Mouse (Mus musculus) MEL (cell line): ENCODE measurements at regions not wholly inside any gene's neighbourhood (a gene's known extent, or its start where the extent isn't known, plus 50 kb on each side); places are given as distances from the start of the nearest gene placed in this dataset.

Source experiments
- DNase-seq: peaks from one replicate; pipeline ENCODE4 v3.0.0; 2011; ENCODE audit warnings: low read depth, low spot score
- H3K27ac ChIP-seq: 2 replicates; pipeline ENCODE4 v1.5.1; 2012; ENCODE audit warnings: low read depth, mild to moderate bottlenecking, control low read depth, low read length, moderate library complexity; ENCODE audit not compliant: control insufficient read depth
- H3K27me3 ChIP-seq, 2 experiments: fragments of 150-350 bp in 1 of 2; sonication (generic) in 1 of 2; 2 replicates each; pipeline ENCODE4 v1.6.1; 2012; ENCODE audit warnings: low read length in 2 of 2, mild to moderate bottlenecking in 2 of 2, improper control_type of control experiment in 1 of 2, moderate library complexity in 1 of 2; ENCODE audit not compliant: insufficient read depth in 2 of 2, control insufficient read depth in 1 of 2
- H3K36me3 ChIP-seq, 2 experiments: 2 replicates each; pipeline ENCODE4 v1.6.1; 2012 to 2014; ENCODE audit warnings: low read length in 2 of 2, improper control_type of control experiment in 1 of 2, inconsistent platforms in 1 of 2, mild to moderate bottlenecking in 1 of 2; ENCODE audit not compliant: insufficient read depth in 2 of 2, control insufficient read depth in 1 of 2
- H3K4me1 ChIP-seq, 2 experiments: fragments of 150-350 bp in 1 of 2; sonication (generic) in 1 of 2; 2 replicates each; pipeline ENCODE4 v1.6.1; 2012; ENCODE audit warnings: low read length in 2 of 2, improper control_type of control experiment in 1 of 2, mild to moderate bottlenecking in 1 of 2; ENCODE audit not compliant: insufficient read depth in 2 of 2, control insufficient read depth in 1 of 2
- H3K4me3 ChIP-seq, 2 experiments: fragments of 150-350 bp in 1 of 2; sonication (generic) in 1 of 2; 2 replicates each; pipeline ENCODE4 v1.5.1; 2012; ENCODE audit warnings: low read depth in 2 of 2, low read length in 2 of 2, mild to moderate bottlenecking in 2 of 2, moderate library complexity in 2 of 2, control low read depth in 1 of 2, improper control_type of control experiment in 1 of 2; ENCODE audit not compliant: control insufficient read depth in 1 of 2, insufficient read depth in 1 of 2
- H3K79me2 ChIP-seq: 2 replicates; pipeline ENCODE4 v1.6.1; 2012; ENCODE audit warnings: mild to moderate bottlenecking, low read length, moderate library complexity; ENCODE audit not compliant: control insufficient read depth, poor library complexity, insufficient read depth
- H3K9ac ChIP-seq: 2 replicates; pipeline ENCODE4 v1.6.1; 2012; ENCODE audit warnings: low read depth, mild to moderate bottlenecking, control low read depth, low read length, moderate library complexity; ENCODE audit not compliant: control insufficient read depth, poor library complexity, severe bottlenecking
- H3K9me3 ChIP-seq: fragments of 150-350 bp; sonication (generic); replicated peaks from 2 replicates; pipeline ENCODE4 v1.6.1; 2012; ENCODE audit warnings: mild to moderate bottlenecking, low read length, improper control_type of control experiment, moderate library complexity; ENCODE audit not compliant: insufficient read depth
- BHLHE40 ChIP-seq: IDR thresholded peaks from 2 replicates; pipeline ENCODE4 v1.6.1; 2012; ENCODE audit warnings: low read depth, mild to moderate bottlenecking, inconsistent platforms, low read length, improper control_type of control experiment, borderline replicate concordance
- CHD1 ChIP-seq: IDR thresholded peaks from 2 replicates; pipeline ENCODE4 v1.6.1; 2012; ENCODE audit warnings: low read depth, mild to moderate bottlenecking, inconsistent platforms, low read length, improper control_type of control experiment
- ETS1 ChIP-seq: IDR thresholded peaks from 2 replicates; pipeline ENCODE4 v1.6.1; 2012; ENCODE audit warnings: low read depth, mild to moderate bottlenecking, inconsistent platforms, low read length, improper control_type of control experiment, moderate library complexity
- GABPA ChIP-seq: IDR thresholded peaks from 2 replicates; pipeline ENCODE4 v1.6.1; 2012; ENCODE audit warnings: low read depth, mild to moderate bottlenecking, inconsistent platforms, low read length, improper control_type of control experiment, moderate library complexity
- GATA1 ChIP-seq: IDR thresholded peaks from 2 replicates; pipeline ENCODE4 v1.6.1; 2011; ENCODE audit warnings: low read depth, low read length, improper control_type of control experiment
- HCFC1 ChIP-seq: IDR thresholded peaks from 2 replicates; pipeline ENCODE4 v1.6.1; 2012; ENCODE audit warnings: low read depth, mild to moderate bottlenecking, inconsistent platforms, low read length, improper control_type of control experiment, moderate library complexity
- JUND ChIP-seq: IDR thresholded peaks from 2 replicates; pipeline ENCODE4 v1.6.1; 2011; ENCODE audit warnings: low read depth, mild to moderate bottlenecking, improper control_type of control experiment, low read length
- MAFK ChIP-seq: IDR thresholded peaks from 2 replicates; pipeline ENCODE4 v1.6.1; 2011; ENCODE audit warnings: low read depth, mild to moderate bottlenecking, low read length, improper control_type of control experiment, borderline replicate concordance
- MXI1 ChIP-seq: IDR thresholded peaks from 2 replicates; pipeline ENCODE4 v1.6.1; 2011; ENCODE audit warnings: mild to moderate bottlenecking, low read depth, low read length, improper control_type of control experiment
- MYB ChIP-seq: IDR thresholded peaks from 2 replicates; pipeline ENCODE4 v1.6.1; 2011; ENCODE audit warnings: mild to moderate bottlenecking, low read depth, low read length, improper control_type of control experiment
- MYC ChIP-seq: IDR thresholded peaks from 2 replicates; pipeline ENCODE4 v1.6.1; 2011; ENCODE audit warnings: low read depth, mild to moderate bottlenecking, low read length, improper control_type of control experiment, moderate library complexity
- NELFE ChIP-seq: IDR thresholded peaks from 2 replicates; pipeline ENCODE4 v1.6.1; 2011; ENCODE audit warnings: low read depth, low read length, improper control_type of control experiment
- POLR2AphosphoS5 ChIP-seq: IDR thresholded peaks from 2 replicates; pipeline ENCODE4 v1.6.1; 2012; ENCODE audit warnings: low read depth, borderline replicate concordance, mild to moderate bottlenecking, inconsistent platforms, low read length, moderate library complexity, mixed read lengths
- RAD21 ChIP-seq: IDR thresholded peaks from 2 replicates; pipeline ENCODE4 v1.6.1; 2011; ENCODE audit warnings: mild to moderate bottlenecking, low read depth, low read length, improper control_type of control experiment
- RCOR1 ChIP-seq: IDR thresholded peaks from 2 replicates; pipeline ENCODE4 v1.6.1; 2012; ENCODE audit warnings: low read depth, mild to moderate bottlenecking, inconsistent platforms, low read length, improper control_type of control experiment
- SIN3A ChIP-seq: IDR thresholded peaks from 2 replicates; pipeline ENCODE4 v1.6.1; 2012; ENCODE audit warnings: low read length, improper control_type of control experiment, inconsistent platforms
- SMC3 ChIP-seq: IDR thresholded peaks from 2 replicates; pipeline ENCODE4 v1.6.1; 2011; ENCODE audit warnings: low read depth, low read length, improper control_type of control experiment
- TAL1 ChIP-seq: IDR thresholded peaks from 2 replicates; pipeline ENCODE4 v1.6.1; 2012; ENCODE audit warnings: mild to moderate bottlenecking, inconsistent platforms, low read length, moderate library complexity, mixed read lengths
- TCF12 ChIP-seq: IDR thresholded peaks from 2 replicates; pipeline ENCODE4 v1.6.1; 2014; ENCODE audit warnings: low read depth, mild to moderate bottlenecking, inconsistent platforms, low read length, improper control_type of control experiment, moderate library complexity
- UBTF ChIP-seq: IDR thresholded peaks from 2 replicates; pipeline ENCODE4 v1.6.1; 2012; ENCODE audit warnings: low read depth, mild to moderate bottlenecking, inconsistent platforms, low read length, improper control_type of control experiment, moderate library complexity, borderline replicate concordance; ENCODE audit not compliant: insufficient read depth
- USF1 ChIP-seq: IDR thresholded peaks from 2 replicates; pipeline ENCODE4 v1.6.1; 2014; ENCODE audit warnings: low read depth, mild to moderate bottlenecking, inconsistent platforms, low read length, improper control_type of control experiment, moderate library complexity
- USF2 ChIP-seq, 2 experiments: IDR thresholded peaks; 2 replicates each; pipeline ENCODE4 v1.6.1; 2011 to 2012; ENCODE audit warnings: improper control_type of control experiment in 2 of 2, low read length in 2 of 2, borderline replicate concordance in 1 of 2, inconsistent platforms in 1 of 2, low read depth in 1 of 2, mild to moderate bottlenecking in 1 of 2; ENCODE audit not compliant: insufficient read depth in 1 of 2

- Histone ChIP-seq H3K36me3 (no peaks in the 10 kb centered on the region), H3K9me3 (no peaks in the 10 kb centered on the region), H3K79me2 (no peaks in the 10 kb centered on the region), H3K27me3 (no peaks in the 10 kb centered on the region; a peak in 1 of 4 replicates), H3K4me3 (no peak overlapping the region), H3K9ac (no peak overlapping the region), H3K27ac (no peak overlapping the region), H3K4me1 (no peaks in the 10 kb centered on the region)
- DNase-seq: no peak
- TF ChIP-seq UBTF (no peak), TAL1 (no peak), CHD1 (no peak), GATA1 (no peak)
Observed at GRCm38 (mm10) chr14:80125156-80125555, 141.3 kb downstream of the Olfm4 start.

- DNase-seq: no peak
- H3K27me3 ChIP-seq: no peaks in the 10 kb centered on the region; a peak in 1 of 4 replicates
- no peaks in the 10 kb centered on the region for H3K36me3 ChIP-seq
- no peaks in the 10 kb centered on the region for H3K4me1 ChIP-seq
- no peak for TF ChIP-seq SMC3
- TF ChIP-seq ETS1: no peak
- TF ChIP-seq TCF12: no peak
- no peak for TF ChIP-seq RAD21
- TF ChIP-seq MYB: no peak
- no peak for TF ChIP-seq HCFC1
- no peak for TF ChIP-seq RCOR1
- TF ChIP-seq MXI1: no peak
- TF ChIP-seq BHLHE40: no peak
- no peak for TF ChIP-seq GABPA
- no peak for TF ChIP-seq USF1
- no peak for TF ChIP-seq SIN3A
- TF ChIP-seq MAFK: no peak
- TF ChIP-seq NELFE: no peak
- no peak for TF ChIP-seq TAL1
- no peak for TF ChIP-seq GATA1
- TF ChIP-seq POLR2AphosphoS5: no peak
- no peak for TF ChIP-seq USF2 (IDR thresholded peaks at IDR 0.05; ENCODE audit: borderline replicate concordance in 1 of 2, insufficient read depth in 1 of 2, low read depth in 1 of 2, low read length in 2 of 2)
- TF ChIP-seq MYC: no peak
- no peak for TF ChIP-seq JUND
- H3K9me3 ChIP-seq: no peaks in the 10 kb centered on the region
- H3K79me2 ChIP-seq: no peaks in the 10 kb centered on the region
- no peak overlapping the region for H3K4me3 ChIP-seq
- no peak overlapping the region for H3K27ac ChIP-seq
- H3K9ac ChIP-seq: no peak overlapping the region
Observed at GRCm38 (mm10) chr14:80128181-80128580, 144.3 kb downstream of the Olfm4 start.
